Mouse (Mus musculus) cerebellum, adult 2 months (tissue): Measurements from ENCODE around the gene 2610301B20Rik. TPM values are rescaled to one million over a fixed set of nuclear protein-coding genes. Genes with fewer than 3 reads are reported as not detected.

Experiments used
- DNase-seq, 2 experiments: peaks; one replicate each; pipeline ENCODE4 v3.0.0; 2021
- H3K27ac ChIP-seq: fragments of 200-500 bp; 2 replicates; pipeline ENCODE4 v1.5.1; 2012; ENCODE audit warnings: low read length, control low read depth, inconsistent platforms; ENCODE audit not compliant: insufficient read depth
- H3K27me3 ChIP-seq: fragments of 200-500 bp; 2 replicates; pipeline ENCODE4 v1.6.1; 2012; ENCODE audit warnings: inconsistent platforms, mild to moderate bottlenecking, low read length, moderate library complexity; ENCODE audit not compliant: control insufficient read depth, insufficient read depth
- H3K4me1 ChIP-seq: fragments of 200-500 bp; 2 replicates; pipeline ENCODE4 v1.6.1; 2011; ENCODE audit warnings: low read length; ENCODE audit not compliant: control insufficient read depth, insufficient read depth
- H3K4me3 ChIP-seq: fragments of 200-500 bp; replicated peaks from 2 replicates; pipeline ENCODE3; 2011; ENCODE audit warnings: mild to moderate bottlenecking, low read depth, low read length, control low read depth; ENCODE audit not compliant: insufficient read depth
- CTCF ChIP-seq: fragments of 200-500 bp; IDR thresholded peaks from 2 replicates; pipeline ENCODE4 v1.5.1; 2011; ENCODE audit warnings: low read depth, mild to moderate bottlenecking, control low read depth, low read length, moderate library complexity, borderline replicate concordance; ENCODE audit not compliant: insufficient read depth
- POLR2A ChIP-seq: fragments of 200-500 bp; IDR thresholded peaks from 2 replicates; pipeline ENCODE4 v1.6.1; 2011; ENCODE audit warnings: low read length, control low read depth, borderline replicate concordance; ENCODE audit not compliant: insufficient read depth
- WGBS: fragments of 180-500 bp; shearing (Covaris S2); methylation state at CpG from one replicate; pipeline ENCODE4 v1.1.7; 2018; 5-methylcytosine and 5-hydroxymethylcytosine counted together
- polyA plus RNA-seq: library from polyadenylated mRNA; depleted of rRNA; stranded (reverse); fragments of >200 nt; gene quantifications from 2 replicates; pipeline ENCODE4 v1.2.3, GENCODE M21; 2012

Gene 2610301B20Rik
- polyA plus RNA-seq, 1 experiment = 32.1 TPM

DNA sequence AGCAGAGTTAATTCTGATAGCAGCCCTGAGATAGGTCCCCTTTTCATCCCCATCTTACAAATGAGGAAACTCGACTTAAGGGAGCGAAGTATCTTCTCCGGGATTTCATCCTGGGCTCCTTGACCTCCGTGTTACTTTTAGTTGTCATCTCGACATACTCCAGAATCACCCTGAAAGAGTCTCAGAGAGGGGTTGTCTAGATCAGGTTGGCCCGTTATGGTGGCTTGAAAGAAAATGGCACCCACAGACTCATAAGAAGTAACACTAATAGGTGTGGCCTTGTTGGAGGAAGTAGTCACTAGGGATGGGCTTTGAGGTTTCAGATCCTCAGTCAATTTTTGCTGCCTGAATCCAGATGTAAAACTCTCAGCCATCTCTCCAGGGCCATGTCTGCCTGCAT is 46.3 kb downstream of the 2610301B20Rik start:
- no peak for TF ChIP-seq CTCF
- TF ChIP-seq POLR2A = no peak
- no peak for DNase-seq
- 92% methylated on average over 6 of the region's 6 CpGs for WGBS
- Histone ChIP-seq H3K27ac (no peak overlapping the region), H3K4me3 (no peak overlapping the region), H3K4me1 (no peaks in the 10 kb centered on the region), H3K27me3 (no peaks in the 10 kb centered on the region)

DNA sequence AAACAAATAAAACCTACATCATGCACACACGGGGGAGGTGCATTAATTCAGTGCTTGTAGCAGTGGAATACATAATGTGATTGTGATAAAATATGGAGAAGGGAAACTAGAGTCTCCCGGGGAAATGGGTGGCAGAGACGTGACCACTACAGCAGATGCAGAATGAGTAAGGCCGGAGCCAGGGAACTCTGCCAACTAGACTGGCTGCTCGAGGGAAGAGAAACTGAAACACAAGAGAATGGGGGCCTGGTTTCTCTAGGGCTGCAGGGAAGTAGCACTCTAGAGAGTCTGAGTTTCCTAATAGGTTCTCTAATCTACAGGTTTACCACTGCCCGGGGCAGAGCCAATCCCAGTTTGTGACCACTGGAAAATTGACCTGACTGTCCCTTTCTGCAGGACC is 48.9 kb downstream of the 2610301B20Rik start:
- Histone ChIP-seq H3K27ac (no peak overlapping the region), H3K4me3 (no peak overlapping the region), H3K4me1 (no peaks in the 10 kb centered on the region), H3K27me3 (no peaks in the 10 kb centered on the region)
- TF ChIP-seq CTCF = no peak
- TF ChIP-seq POLR2A = no peak
- peak in 1 of 2 experiments; percentile 10 for DNase-seq
- WGBS = 11% methylated on average over 6 of the region's 6 CpGs

- DNase-seq = no peak
- WGBS = 97% methylated on average over 2 of the region's 2 CpGs
- Histone ChIP-seq H3K4me3 (no peak overlapping the region), H3K27me3 (no peaks in the 10 kb centered on the region), H3K4me1 (no peaks in the 10 kb centered on the region), H3K27ac (no peak overlapping the region)
- TF ChIP-seq CTCF (no peak), POLR2A (no peak)
Observed at GRCm38 (mm10) chr4:10924140-10924539, 49.8 kb downstream of the 2610301B20Rik start.

- no peaks in the 10 kb centered on the region for H3K27me3 ChIP-seq
- H3K4me1 ChIP-seq = no peaks in the 10 kb centered on the region
- TF ChIP-seq POLR2A = no peak
- no peak for TF ChIP-seq CTCF
- DNase-seq = no peak
- WGBS = 93% methylated on average over 5 of the region's 5 CpGs
- no peak overlapping the region for H3K27ac ChIP-seq
- H3K4me3 ChIP-seq = no peak overlapping the region
Observed at GRCm38 (mm10) chr4:10924541-10924940, 50.2 kb downstream of the 2610301B20Rik start.

GRCm38 (mm10) chr4:10926416-10926815 is 52.1 kb downstream of the 2610301B20Rik start:
- Histone ChIP-seq H3K4me3 (no peak overlapping the region), H3K4me1 (no peaks in the 10 kb centered on the region), H3K27me3 (no peaks in the 10 kb centered on the region), H3K27ac (no peak overlapping the region)
- DNase-seq = no peak
- TF ChIP-seq POLR2A (no peak), CTCF (no peak)
- 91% methylated on average over 4 of the region's 4 CpGs for whole genome bisulfite sequencing

GRCm38 (mm10) chr4:10928158-10928557 is 53.9 kb downstream of the 2610301B20Rik start:
- WGBS = 90% methylated on average over 6 of the region's 6 CpGs
- H3K27me3 ChIP-seq = no peaks in the 10 kb centered on the region
- no peaks in the 10 kb centered on the region for H3K4me1 ChIP-seq
- no peak for TF ChIP-seq CTCF
- TF ChIP-seq POLR2A = no peak
- DNase-seq = no peak
- H3K27ac ChIP-seq = no peak overlapping the region
- H3K4me3 ChIP-seq = no peak overlapping the region

- no peak for DNase-seq
- TF ChIP-seq CTCF = no peak
- TF ChIP-seq POLR2A = no peak
- 88% methylated on average over 3 of the region's 3 CpGs for WGBS
- H3K27me3 ChIP-seq = no peaks in the 10 kb centered on the region
- no peak overlapping the region for H3K4me3 ChIP-seq
- no peaks in the 10 kb centered on the region for H3K4me1 ChIP-seq
- H3K27ac ChIP-seq = no peak overlapping the region
Observed at GRCm38 (mm10) chr4:10929726-10930125, 55.4 kb downstream of the 2610301B20Rik start.

DNA sequence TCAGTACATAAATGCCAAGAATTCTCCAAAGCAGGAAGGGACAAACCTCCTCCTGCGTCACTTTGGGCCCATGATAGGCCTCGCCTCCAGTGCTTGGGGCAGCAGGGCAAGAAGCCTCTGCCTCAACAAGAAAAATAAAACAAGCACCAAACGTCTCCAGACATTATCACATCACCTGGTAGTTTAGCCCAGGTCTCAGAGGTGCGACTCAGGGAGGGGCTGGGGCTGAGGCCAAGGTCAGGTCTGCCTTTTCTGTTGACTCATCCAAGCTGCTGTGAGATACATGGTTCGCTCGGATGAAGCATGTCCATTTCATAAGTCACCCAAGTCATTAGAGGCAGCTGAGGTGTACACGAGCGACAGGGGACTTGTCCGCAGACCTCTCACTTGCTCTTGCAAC is 56.7 kb downstream of the 2610301B20Rik start:
- Histone ChIP-seq H3K27me3 (no peaks in the 10 kb centered on the region), H3K27ac (no peak overlapping the region), H3K4me1 (no peaks in the 10 kb centered on the region), H3K4me3 (no peak overlapping the region)
- no peak for TF ChIP-seq POLR2A
- no peak for TF ChIP-seq CTCF
- no peak for DNase-seq
- WGBS = 89% methylated on average over 9 of the region's 9 CpGs
